Mouse (Mus musculus) neural tube, embryonic 13.5 days (tissue): ENCODE data around the gene Ehd4. TPM values are rescaled to one million over a fixed set of nuclear protein-coding genes. Genes with fewer than 3 reads are reported as not detected.
A peak's percentile ranks its signal among the peaks of the same experiment; 100 is the strongest.

Experiments
- ATAC-seq: fragments of 200-750 bp; cut with Nextera tagmentation; 2 replicates; pipeline ENCODE4 v1.8.0; 2017; ENCODE audit warnings: low read depth, mild to moderate bottlenecking, moderate TSS enrichment, moderate library complexity
- H3K27ac ChIP-seq: fragments of 300-500 bp; sonication (generic); replicated peaks from 2 replicates; pipeline ENCODE4 v1.5.1; 2015; ENCODE audit warnings: moderate library complexity, mild to moderate bottlenecking, inconsistent platforms
- H3K27me3 ChIP-seq: fragments of 300-500 bp; sonication (generic); 2 replicates; pipeline ENCODE4 v1.6.1; 2015; ENCODE audit warnings: mild to moderate bottlenecking, inconsistent platforms
- H3K36me3 ChIP-seq: fragments of 300-500 bp; sonication (generic); 2 replicates; pipeline ENCODE4 v1.6.1; 2015; ENCODE audit warnings: mild to moderate bottlenecking, inconsistent platforms
- H3K4me1 ChIP-seq: fragments of 300-500 bp; sonication (generic); replicated peaks from 2 replicates; pipeline ENCODE4 v1.6.1; 2015; ENCODE audit warnings: inconsistent platforms
- H3K4me2 ChIP-seq: fragments of 300-500 bp; sonication (generic); 2 replicates; pipeline ENCODE4 v1.6.1; 2015; ENCODE audit warnings: inconsistent platforms, mild to moderate bottlenecking, moderate library complexity
- H3K4me3 ChIP-seq: fragments of 300-500 bp; sonication (generic); 2 replicates; pipeline ENCODE4 v1.5.1; 2015; ENCODE audit warnings: mild to moderate bottlenecking, inconsistent platforms
- H3K9ac ChIP-seq: fragments of 300-500 bp; sonication (generic); 2 replicates; pipeline ENCODE4 v1.6.1; 2015; ENCODE audit warnings: moderate library complexity, mild to moderate bottlenecking, inconsistent platforms
- H3K9me3 ChIP-seq: fragments of 300-500 bp; sonication (generic); 2 replicates; pipeline ENCODE4 v1.6.1; 2016; ENCODE audit warnings: inconsistent platforms
- WGBS: fragments of 180-500 bp; shearing (Covaris S2); methylation state at CpG from one replicate; pipeline ENCODE4 v1.1.7; 2015; 5-methylcytosine and 5-hydroxymethylcytosine counted together
- polyA plus RNA-seq: library from polyadenylated mRNA; unstranded; fragments of >200 nt; fragmentation: Nextera tagmentation; extraction: Ambion mirVana; gene quantifications from 2 replicates; pipeline ENCODE4 v1.2.1, GENCODE M21; 2015

The Ehd4 gene
- polyA plus RNA-seq, 1 experiment from 2014 or later: 15.1 TPM

GRCm38 (mm10) chr2:120066224-120066623, 88.2 kb downstream of the Ehd4 start:
- ATAC-seq: no peak
- 0 out of 2 replicates have a peak, but pooled peaks cover 5% of the 10 kb centered on the region for H3K4me1 ChIP-seq
- WGBS: 87% methylated on average over 3 of the region's 3 CpGs

GRCm38 (mm10) chr2:120065243-120065642, 89.2 kb downstream of the Ehd4 start:
- H3K4me2 ChIP-seq: no peak overlapping the region
- no peaks in the 10 kb centered on the region for H3K36me3 ChIP-seq
- no peaks in the 10 kb centered on the region for H3K27me3 ChIP-seq
- WGBS: 88% methylated on average over 10 of the region's 10 CpGs
- 0 out of 2 replicates have a peak, but pooled peaks cover 5% of the 10 kb centered on the region for H3K4me1 ChIP-seq
- no peaks in the 10 kb centered on the region for H3K9me3 ChIP-seq
- H3K9ac ChIP-seq: no peak overlapping the region
- no peak for ATAC-seq
- H3K27ac ChIP-seq: no peak overlapping the region
- H3K4me3 ChIP-seq: no peak overlapping the region

More at GRCm38 (mm10) chr2:120066224-120066623, 88.2 kb downstream of the Ehd4 start:
- Histone ChIP-seq H3K9ac (no peak overlapping the region), H3K27me3 (no peaks in the 10 kb centered on the region), H3K36me3 (no peaks in the 10 kb centered on the region), H3K9me3 (no peaks in the 10 kb centered on the region), H3K27ac (no peak overlapping the region), H3K4me2 (no peak overlapping the region), H3K4me3 (no peak overlapping the region)

- no peaks in the 10 kb centered on the region for H3K27me3 ChIP-seq
- ATAC-seq: no peak
- no peak overlapping the region for H3K9ac ChIP-seq
- no peak overlapping the region for H3K27ac ChIP-seq
- 85% methylated on average over 6 of the region's 6 CpGs for WGBS
- H3K4me2 ChIP-seq: no peak overlapping the region
- H3K4me1 ChIP-seq: 0 out of 2 replicates have a peak, but pooled peaks cover 5% of the 10 kb centered on the region
- no peak overlapping the region for H3K4me3 ChIP-seq
- no peaks in the 10 kb centered on the region for H3K9me3 ChIP-seq
- no peaks in the 10 kb centered on the region for H3K36me3 ChIP-seq
Measured at GRCm38 (mm10) chr2:120064639-120065038, 89.8 kb downstream of the Ehd4 start.

GRCm38 (mm10) chr2:120062248-120062647, 92.2 kb downstream of the Ehd4 start:
- ATAC-seq: no peak
- no peak overlapping the region for H3K4me2 ChIP-seq
- H3K36me3 ChIP-seq: no peaks in the 10 kb centered on the region
- no peak overlapping the region for H3K27ac ChIP-seq
- H3K9ac ChIP-seq: no peak overlapping the region
- no peak overlapping the region for H3K4me3 ChIP-seq
- no peaks in the 10 kb centered on the region for H3K4me1 ChIP-seq
- no peaks in the 10 kb centered on the region for H3K9me3 ChIP-seq
- no peaks in the 10 kb centered on the region for H3K27me3 ChIP-seq
- 89% methylated on average over 8 of the region's 8 CpGs for WGBS

- no peak overlapping the region for H3K9ac ChIP-seq
- H3K4me1 ChIP-seq: no peaks in the 10 kb centered on the region
- H3K4me2 ChIP-seq: no peak overlapping the region
- H3K4me3 ChIP-seq: no peak overlapping the region
- ATAC-seq: no peak
- WGBS: 74% methylated on average over 9 of the region's 9 CpGs
- H3K27ac ChIP-seq: no peak overlapping the region
- no peaks in the 10 kb centered on the region for H3K36me3 ChIP-seq
- H3K9me3 ChIP-seq: no peaks in the 10 kb centered on the region
- H3K27me3 ChIP-seq: no peaks in the 10 kb centered on the region
Measured at GRCm38 (mm10) chr2:120060651-120061050, 93.8 kb downstream of the Ehd4 start.

- WGBS: 68% methylated on average over 6 of the region's 6 CpGs
- Histone ChIP-seq H3K4me1 (no peaks in the 10 kb centered on the region), H3K9me3 (no peaks in the 10 kb centered on the region), H3K9ac (no peak overlapping the region), H3K4me2 (no peak overlapping the region), H3K27ac (no peak overlapping the region), H3K27me3 (no peaks in the 10 kb centered on the region), H3K36me3 (no peaks in the 10 kb centered on the region), H3K4me3 (no peak overlapping the region)
- ATAC-seq: no peak
Measured at GRCm38 (mm10) chr2:120060190-120060589, 94.2 kb downstream of the Ehd4 start.

- H3K9me3 ChIP-seq: no peaks in the 10 kb centered on the region
- no peaks in the 10 kb centered on the region for H3K4me1 ChIP-seq
- H3K27ac ChIP-seq: no peak overlapping the region
- H3K4me2 ChIP-seq: no peak overlapping the region
- WGBS: 84% methylated on average over 3 of the region's 3 CpGs
- no peaks in the 10 kb centered on the region for H3K27me3 ChIP-seq
- no peak overlapping the region for H3K9ac ChIP-seq
- H3K4me3 ChIP-seq: no peak overlapping the region
- ATAC-seq: no peak
- H3K36me3 ChIP-seq: no peaks in the 10 kb centered on the region
Measured at GRCm38 (mm10) chr2:120059466-120059865, 94.9 kb downstream of the Ehd4 start.

- Histone ChIP-seq H3K9ac (no peak overlapping the region), H3K9me3 (no peaks in the 10 kb centered on the region), H3K4me3 (no peak overlapping the region), H3K27me3 (no peaks in the 10 kb centered on the region), H3K4me2 (no peak overlapping the region), H3K27ac (no peak overlapping the region), H3K4me1 (no peaks in the 10 kb centered on the region), H3K36me3 (no peaks in the 10 kb centered on the region)
- WGBS: 82% methylated on average over 4 of the region's 4 CpGs
- ATAC-seq: no peak
Measured at GRCm38 (mm10) chr2:120058818-120059217, 95.6 kb downstream of the Ehd4 start.

GRCm38 (mm10) chr2:120055923-120056322, 98.5 kb downstream of the Ehd4 start:
- Histone ChIP-seq H3K4me2 (no peak overlapping the region), H3K9ac (no peak overlapping the region), H3K9me3 (no peaks in the 10 kb centered on the region), H3K36me3 (no peaks in the 10 kb centered on the region), H3K4me1 (no peaks in the 10 kb centered on the region), H3K4me3 (no peak overlapping the region), H3K27ac (no peak overlapping the region), H3K27me3 (no peaks in the 10 kb centered on the region)
- no peak for ATAC-seq
- WGBS: 91% methylated on average over 10 of the region's 10 CpGs

GRCm38 (mm10) chr2:120054771-120055552, 99.4 kb downstream of the Ehd4 start:
- ATAC-seq: no peak
- Histone ChIP-seq H3K9me3 (no peaks in the 10 kb centered on the region), H3K4me2 (no peak overlapping the region), H3K27ac (no peak overlapping the region), H3K9ac (no peak overlapping the region), H3K4me1 (no peaks in the 10 kb centered on the region), H3K27me3 (no peaks in the 10 kb centered on the region), H3K36me3 (no peaks in the 10 kb centered on the region), H3K4me3 (no peak overlapping the region)
- 91% methylated on average over 12 of the region's 12 CpGs for WGBS

- H3K9ac ChIP-seq: no peak overlapping the region
- no peaks in the 10 kb centered on the region for H3K36me3 ChIP-seq
- 67% methylated on average over 6 of the region's 6 CpGs for WGBS
- H3K9me3 ChIP-seq: no peaks in the 10 kb centered on the region
- H3K27ac ChIP-seq: no peak overlapping the region
- no peak overlapping the region for H3K4me3 ChIP-seq
- ATAC-seq: no peak
- H3K4me2 ChIP-seq: no peak overlapping the region
- no peaks in the 10 kb centered on the region for H3K4me1 ChIP-seq
- H3K27me3 ChIP-seq: no peaks in the 10 kb centered on the region
Measured at GRCm38 (mm10) chr2:120051405-120051804, 103.0 kb downstream of the Ehd4 start.

- no peaks in the 10 kb centered on the region for H3K27me3 ChIP-seq
- no peaks in the 10 kb centered on the region for H3K4me1 ChIP-seq
- H3K9ac ChIP-seq: no peak overlapping the region
- WGBS: 65% methylated on average over 10 of the region's 10 CpGs
- no peak overlapping the region for H3K4me3 ChIP-seq
- H3K36me3 ChIP-seq: no peaks in the 10 kb centered on the region
- no peak overlapping the region for H3K27ac ChIP-seq
- no peaks in the 10 kb centered on the region for H3K9me3 ChIP-seq
- ATAC-seq: 0 out of 2 replicates have a peak, but pooled peaks have one; percentile 43
- H3K4me2 ChIP-seq: no peak overlapping the region
Measured at GRCm38 (mm10) chr2:120049632-120050274, 104.7 kb downstream of the Ehd4 start.
